Mouse (Mus musculus) adrenal gland, adult 8-10 months (tissue): ENCODE measurements around the gene Sncb. TPM values are rescaled to one million over a fixed set of nuclear protein-coding genes. Genes with fewer than 3 reads are reported as not detected.

Experiments used
- DNase-seq: peaks from one replicate; pipeline ENCODE4 v3.0.0; 2022
- total RNA-seq, 4 experiments: library from RNA; stranded (reverse); gene quantifications; 2 replicates each; pipeline ENCODE4 v1.2.4; 2022

The Sncb gene
- total RNA-seq, 4 experiments from 2014 or later = 1.8 to 5.6 (median 3.5) TPM

- DNase-seq = no peak
These were observed 16.8 kb upstream of the Sncb start for GRCm38 (mm10) chr13:54783235-54783634.

- no peak for DNase-seq
These were observed 14.7 kb upstream of the Sncb start for GRCm38 (mm10) chr13:54781086-54781485.

DNA sequence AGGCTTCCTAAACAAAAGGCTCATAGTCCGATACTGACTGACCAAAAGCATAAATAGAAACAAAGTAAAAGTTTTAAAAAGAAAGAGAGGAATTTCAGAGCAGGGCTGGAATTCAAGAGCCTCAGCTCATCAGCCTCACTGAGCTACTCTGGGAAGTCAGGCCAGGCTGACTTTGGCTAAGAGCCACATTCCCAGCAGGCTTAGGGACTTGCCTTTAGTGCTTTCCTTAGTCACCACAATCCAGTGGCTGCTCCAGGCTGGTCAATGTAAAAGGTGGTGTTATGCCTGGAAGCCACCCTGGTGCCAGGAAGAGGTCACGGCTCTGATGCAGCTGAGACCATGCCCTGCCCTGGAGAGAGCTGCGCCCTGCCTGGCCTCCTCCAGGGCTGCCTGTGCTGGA, 14.2 kb upstream of the Sncb start:
- DNase-seq = no peak

DNA sequence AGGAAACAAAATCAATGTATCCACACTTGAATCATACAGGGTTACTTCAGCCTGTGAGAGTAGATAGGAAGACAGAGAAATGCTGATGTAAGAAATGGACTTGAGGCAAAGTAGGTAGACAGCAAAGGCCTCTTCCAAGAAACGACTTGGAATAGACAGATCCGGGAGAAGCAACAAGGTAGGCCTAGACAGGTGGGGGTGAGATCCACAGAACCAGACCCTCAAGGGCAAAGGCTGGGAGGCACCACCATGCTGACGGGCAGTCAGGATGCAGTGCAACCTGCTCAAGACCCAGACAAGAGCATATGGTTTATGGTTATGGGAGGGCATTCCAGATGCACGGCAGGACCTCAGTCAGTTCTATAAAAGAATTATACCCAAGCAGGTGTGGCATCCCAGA, 617 bp upstream of the Sncb start:
- no peak for DNase-seq

GRCm38 (mm10) chr13:54765281-54766191, 859 bp downstream of the Sncb start:
- DNase-seq = no peak

DNA sequence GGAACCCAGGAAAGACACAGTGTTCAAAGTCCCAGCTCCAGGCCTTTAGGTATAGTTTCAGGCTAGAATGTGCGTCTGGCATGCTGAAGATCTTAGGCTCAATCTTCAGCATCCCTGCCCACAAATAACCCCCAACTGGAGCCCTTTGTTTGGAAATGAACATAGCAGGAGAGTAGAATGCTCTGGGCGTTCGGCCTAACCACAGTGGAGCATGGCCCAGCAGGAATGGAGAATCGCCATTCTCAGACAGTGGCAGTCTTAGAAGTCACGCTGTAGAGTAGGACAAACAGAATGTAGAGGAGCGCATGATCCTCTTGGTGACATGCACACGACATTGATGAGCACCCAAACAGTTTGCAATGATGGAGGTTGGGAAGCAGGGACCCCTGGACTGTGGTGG, 5.5 kb downstream of the Sncb start:
- DNase-seq = no peak

DNA sequence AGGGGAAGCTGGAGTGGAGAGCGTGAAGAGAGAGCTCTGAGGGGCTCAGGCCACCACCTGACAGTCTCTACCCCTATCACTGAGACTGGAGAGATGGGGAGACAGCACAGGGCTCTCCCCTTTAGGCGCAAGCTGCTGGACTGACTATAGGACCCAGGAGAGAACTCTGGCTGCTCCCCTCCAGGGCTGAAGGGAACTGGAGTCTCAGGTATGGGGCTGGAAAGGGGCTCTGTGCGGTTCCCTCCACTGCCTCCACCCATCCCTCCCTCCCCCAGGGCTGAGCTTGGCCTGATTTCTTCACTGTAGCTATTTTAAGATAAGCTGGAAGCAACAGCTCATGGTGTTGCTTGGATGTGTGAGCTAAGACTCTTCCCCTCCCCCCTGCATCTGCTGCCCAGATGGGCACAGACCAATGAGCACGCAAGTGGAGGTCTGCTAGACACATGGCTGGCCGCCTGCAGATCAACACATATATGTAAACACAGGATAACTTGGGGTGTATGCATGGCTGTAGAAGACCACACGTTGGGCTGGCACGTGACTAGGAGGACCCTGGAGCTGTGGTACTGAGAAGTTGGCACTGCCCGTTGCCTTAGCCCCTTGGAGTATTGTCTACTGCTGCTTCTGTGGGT, 6.1 kb downstream of the Sncb start:
- DNase-seq = no peak

- no peak for DNase-seq
These were observed 6.9 kb downstream of the Sncb start for GRCm38 (mm10) chr13:54759496-54759895.

DNA sequence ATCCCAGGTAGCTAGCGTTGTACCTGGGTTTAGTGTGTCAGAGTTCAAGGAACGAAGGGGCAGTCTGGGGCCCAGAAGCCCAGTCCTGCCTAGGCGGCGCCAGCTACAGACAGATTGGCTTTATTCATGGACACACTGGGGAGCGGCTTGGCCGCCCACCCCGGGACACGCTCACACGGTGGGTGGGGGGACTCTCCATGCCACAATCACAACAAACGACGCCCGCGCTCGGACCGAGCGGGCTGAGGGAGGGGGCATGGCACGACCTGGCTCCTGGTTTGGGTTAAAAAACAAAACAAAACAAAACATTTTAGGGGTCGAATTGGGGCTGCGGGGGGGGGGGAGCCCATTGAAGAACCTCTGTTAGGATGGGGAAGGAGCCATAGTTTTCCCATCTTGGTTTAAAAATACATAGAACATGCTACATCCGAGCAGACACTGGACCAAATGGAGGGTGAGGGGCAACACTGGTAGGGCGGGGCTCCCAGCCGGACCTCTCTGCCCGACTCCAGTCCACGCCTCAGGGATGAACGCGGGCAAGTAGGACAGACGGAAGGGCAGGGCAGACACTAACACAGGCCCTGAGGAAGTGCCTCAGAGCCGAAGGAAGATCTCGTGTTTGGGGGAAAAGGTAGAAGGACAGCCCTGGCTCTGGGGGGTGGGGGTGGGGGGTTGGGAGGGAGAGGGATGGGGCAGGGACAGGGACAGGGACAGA, 7.5 kb downstream of the Sncb start:
- DNase-seq = no peak

GRCm38 (mm10) chr13:54758045-54758755, 8.2 kb downstream of the Sncb start:
- DNase-seq = peak; percentile 74

GRCm38 (mm10) chr13:54757093-54757830, 9.1 kb downstream of the Sncb start:
- DNase-seq = no peak

DNA sequence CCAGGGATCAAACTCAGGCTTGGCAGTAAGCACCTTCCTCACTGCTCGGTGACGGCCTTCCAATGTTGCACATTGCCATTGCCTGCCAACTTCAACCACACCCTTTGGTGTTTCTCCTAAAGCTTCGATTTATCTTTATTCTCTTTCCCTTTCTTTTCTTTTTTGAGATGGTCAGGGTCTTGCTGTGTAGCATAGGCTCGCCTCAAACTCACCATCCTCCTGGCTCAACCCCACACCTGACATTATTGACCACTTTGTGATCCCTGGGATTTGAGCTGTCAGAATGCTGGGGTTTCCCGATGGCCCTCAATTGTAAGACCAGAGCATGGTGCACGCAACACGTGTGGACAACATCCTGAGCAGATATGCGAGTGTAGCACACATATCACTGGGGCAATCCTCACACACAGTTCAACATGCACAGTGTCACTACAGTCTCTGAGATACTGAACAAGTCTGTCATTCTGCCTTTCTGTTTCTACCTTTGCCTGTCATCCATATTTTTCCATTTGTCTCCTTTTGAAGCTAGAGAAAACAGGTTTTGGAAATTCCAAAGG, 10.2 kb downstream of the Sncb start:
- DNase-seq = no peak

DNA sequence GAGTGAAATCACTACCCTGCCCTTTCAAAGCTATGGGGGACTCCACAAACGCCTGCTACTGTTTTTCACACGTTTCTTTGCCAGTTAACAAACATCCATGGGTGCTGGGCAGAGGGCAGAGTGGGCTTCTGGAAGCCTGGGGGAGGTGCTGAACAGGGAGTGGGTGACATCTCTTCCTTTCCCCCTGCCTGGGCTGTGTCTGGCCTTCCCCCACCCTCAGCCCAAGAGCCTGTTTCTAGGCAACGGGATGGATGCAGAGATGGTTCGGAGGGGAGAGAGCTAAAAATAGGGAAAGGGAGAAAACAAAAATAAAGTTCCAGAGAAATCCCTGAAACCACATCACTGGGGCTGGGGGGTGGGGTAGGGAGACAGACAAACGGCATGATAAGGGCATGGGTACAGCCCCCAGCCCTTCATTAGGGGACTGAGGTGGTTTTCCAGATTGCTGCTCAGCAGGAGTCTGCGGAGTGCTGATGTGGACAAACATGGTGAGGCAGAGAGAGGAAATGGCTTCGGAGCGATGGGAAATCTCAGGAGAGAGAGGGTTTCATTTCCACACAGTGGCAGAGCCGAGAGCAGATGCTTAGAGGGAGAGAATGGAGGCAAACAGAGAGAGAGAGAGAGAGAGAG, 11.1 kb downstream of the Sncb start:
- DNase-seq = no peak

DNA sequence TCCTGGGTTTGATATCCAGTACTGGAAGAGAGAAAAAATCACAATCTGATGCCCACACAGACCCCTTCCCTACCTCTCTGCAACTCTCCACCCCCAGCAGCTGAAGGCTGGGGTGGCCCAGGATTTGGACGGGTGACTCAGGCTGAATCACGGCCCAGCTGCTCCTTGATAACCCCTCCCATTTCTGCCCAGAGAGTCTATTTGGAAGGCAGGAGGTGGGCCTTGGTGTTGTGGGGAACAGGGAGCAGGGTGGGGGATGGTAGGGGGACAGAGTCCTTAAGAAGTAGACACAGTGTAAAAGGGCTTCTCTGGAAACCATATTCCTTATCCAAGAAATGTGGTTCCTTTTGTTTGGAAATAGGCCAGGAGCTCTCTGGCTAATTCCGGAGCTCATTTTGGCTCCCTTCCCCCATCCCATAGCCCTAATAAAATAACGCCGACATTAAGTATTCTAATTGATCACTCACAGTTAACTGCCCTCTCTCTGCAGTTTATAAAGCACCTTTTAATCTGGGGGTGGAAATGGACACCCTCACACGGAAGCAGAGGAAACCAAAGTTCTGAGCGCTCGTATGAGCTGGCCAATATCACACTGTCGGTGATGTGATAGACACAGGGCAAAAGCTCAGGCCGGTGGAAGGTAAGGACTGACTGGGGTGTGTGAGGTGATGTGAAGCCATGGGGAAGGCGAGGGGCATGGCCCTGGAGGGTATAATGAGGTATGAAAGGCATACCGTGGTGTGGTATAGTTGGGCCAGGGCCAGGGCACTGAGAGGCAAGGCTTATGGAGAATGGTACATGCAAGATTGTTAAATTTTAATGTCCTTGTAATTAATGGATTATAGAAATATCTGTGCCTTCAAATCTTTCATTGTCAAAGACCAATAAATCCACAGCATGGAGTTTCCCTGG, 12.0 kb downstream of the Sncb start:
- no peak for DNase-seq

DNA sequence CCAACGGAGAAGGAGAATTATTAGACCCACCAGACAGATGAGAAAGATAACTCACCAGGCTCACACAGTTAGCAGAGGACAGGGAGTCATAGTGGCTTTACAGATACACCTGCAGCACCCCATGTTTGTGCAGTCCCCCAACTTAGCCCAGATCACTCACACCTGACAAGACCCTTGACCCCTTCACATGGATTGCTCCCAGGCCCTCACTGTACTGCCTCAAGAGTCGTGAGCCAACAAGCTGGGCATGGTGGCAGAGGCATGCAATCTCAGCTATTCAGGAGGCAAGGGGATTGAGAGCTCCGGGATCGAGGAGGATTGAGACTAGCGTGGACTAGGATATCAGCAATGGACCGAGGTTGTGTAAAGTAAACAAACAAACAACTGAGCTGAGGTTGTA, 12.7 kb downstream of the Sncb start:
- no peak for DNase-seq

DNA sequence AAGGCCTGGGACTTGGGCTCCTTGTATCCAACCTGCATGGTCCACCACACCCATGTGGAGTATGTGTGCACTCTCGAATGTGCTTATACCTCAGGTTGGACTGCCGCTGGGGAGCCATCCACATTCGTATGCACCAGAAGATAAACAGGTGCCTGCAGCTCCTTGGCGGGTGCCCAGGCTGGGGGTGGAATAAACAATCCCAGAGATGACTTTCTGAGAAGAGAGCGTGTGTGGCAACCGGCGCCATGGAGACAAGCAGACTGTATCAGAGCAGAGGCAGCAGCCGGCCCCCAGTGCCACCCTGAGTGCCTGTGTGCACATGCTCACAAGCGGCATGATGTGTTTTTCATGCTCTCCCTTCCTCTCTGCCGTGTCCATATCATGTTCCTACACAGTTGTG, 13.7 kb downstream of the Sncb start:
- DNase-seq = no peak

GRCm38 (mm10) chr13:54750699-54751098, 15.7 kb downstream of the Sncb start:
- DNase-seq = no peak

- no peak for DNase-seq
These were observed 16.5 kb downstream of the Sncb start, which contains the start of gene Gprin1 for GRCm38 (mm10) chr13:54749864-54750411. Gene Gprin1 (minus strand): TSS chr13:54749874.

DNA sequence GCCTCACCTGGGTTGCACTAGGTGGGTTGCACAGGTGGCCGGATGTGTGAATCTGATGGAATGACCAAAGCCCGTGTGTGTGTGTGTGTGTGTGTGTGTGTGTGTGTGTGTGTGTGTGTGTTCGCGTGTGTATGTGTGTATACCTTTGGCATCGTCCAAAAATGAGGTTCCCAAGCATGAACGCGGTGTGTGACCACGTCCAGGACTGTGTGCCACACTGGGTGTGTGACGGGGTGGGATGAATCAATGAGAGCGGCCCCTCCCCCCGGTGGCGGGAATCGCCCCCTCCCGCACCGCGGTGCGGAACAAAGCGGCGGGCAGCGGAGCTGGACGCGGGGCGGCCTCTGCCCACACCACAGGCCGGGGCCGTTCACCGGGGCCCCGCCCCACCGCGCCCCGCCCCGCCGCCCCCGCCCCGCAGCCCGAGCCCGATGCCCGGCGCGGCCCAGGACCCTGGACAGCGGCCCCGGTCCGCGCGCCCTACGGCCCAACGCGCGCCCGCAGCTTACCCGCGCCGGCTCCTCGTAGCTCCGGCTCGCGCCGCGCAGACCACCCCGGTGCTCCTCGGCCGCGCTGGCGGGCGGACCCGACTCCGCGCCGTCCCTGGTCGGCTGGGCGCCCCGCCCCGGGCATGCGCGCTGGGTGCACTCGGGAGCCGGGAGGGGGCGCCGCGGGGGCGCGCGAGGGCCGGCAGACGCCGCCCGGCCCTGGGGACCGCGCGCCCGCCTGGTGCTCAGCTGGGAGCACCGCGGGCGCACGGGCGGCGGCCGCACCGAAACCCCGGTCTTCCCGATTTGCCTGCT, 17.1 kb downstream of the Sncb start:
- DNase-seq = peak; percentile 11
